ENCODE assay signal across 8 mouse cellular contexts in genomic region chr2:51934574-51935334, GRCm38 (mm10). TPM values are rescaled to one million over a fixed set of nuclear protein-coding genes. Genes with fewer than 3 reads are reported as not detected.
DNase-seq lines count a peak whose midpoint lies in the region; ATAC-seq lines count a peak whose summit lies in the region.

Gene Rbm43 (minus strand): TSS chr2:51935163.

- 2% methylated on average over 48 of the region's 48 CpGs for WGBS in hindbrain, embryonic 13.5 days

- H3K4me3 ChIP-seq in hindbrain, embryonic 13.5 days = peak within 1 kb of the TSS; percentile 53

- H3K4me2 ChIP-seq in hindbrain, embryonic 13.5 days = peak within 1 kb of the TSS; percentile 89

- no peak within 1 kb of the TSS for H3K27ac ChIP-seq in hindbrain, embryonic 13.5 days

- H3K9me3 ChIP-seq in hindbrain, embryonic 13.5 days = no peaks in the 10 kb centered on the region

- peaks cover 11% of the 10 kb centered on the region for H3K27me3 ChIP-seq in hindbrain, embryonic 13.5 days

- ATAC-seq in hindbrain, embryonic 13.5 days (ENCODE audit: low FRiP score) = peak; percentile 85

- H3K36me3 ChIP-seq in hindbrain, embryonic 13.5 days = no peaks in the 10 kb centered on the region

- H3K4me1 ChIP-seq in hindbrain, embryonic 13.5 days (replicated peaks) = 0 out of 2 replicates have a peak, but pooled peaks cover 4% of the 10 kb centered on the region

- peak; percentile 70 for DNase-seq in WW6 (ENCODE audit: low read depth, low spot score)
- DNase-seq in cerebellum, postnatal 36 days = peak; percentile 76 to 77
- DNase-seq in frontal cortex, postnatal 25 days (ENCODE audit: low spot score in 2 of 2) = peak; percentile 50 to 59
- DNase-seq in layer of hippocampus, postnatal 25 days (ENCODE audit: extremely low spot score in 1 of 2, low spot score in 1 of 2) = peak; percentile 57 to 58
- DNase-seq in lung, postnatal 25 days (ENCODE audit: low spot score) = peak; percentile 78
- peak; percentile 76 for DNase-seq in retina, embryonic 14.5 days (ENCODE audit: low spot score)
- DNase-seq in thymus, postnatal 36 days = peak; percentile 85

- peak within 1 kb of the TSS; percentile 74 for H3K9ac ChIP-seq in hindbrain, embryonic 13.5 days

RNA-seq across cellular contexts. Expression of gene Rbm43, which starts in this region (rescaled TPM):
- 5.0 and 6.2 TPM in 2 replicates for polyA plus RNA-seq in hindbrain, embryonic 13.5 days (2015; fragmentation: Nextera tagmentation; extraction: Ambion mirVana)
- total RNA-seq in layer of hippocampus, postnatal 25 days (2021) = 10 to 100 TPM; 16.9 to 21.7 TPM
